Mouse (Mus musculus) G1E (cell line): ENCODE results near the gene Mmaa.

ENCODE experiments used
- CTCF ChIP-seq: IDR thresholded peaks from 2 replicates; pipeline ENCODE4 v1.5.1; 2012; ENCODE audit warnings: low read depth, low read length, inconsistent platforms, mixed read lengths
- GATA1 ChIP-seq: IDR thresholded peaks from 2 replicates; pipeline ENCODE4 v1.6.1; 2012; ENCODE audit warnings: borderline replicate concordance, low read length, inconsistent platforms, mixed read lengths
- GATA2 ChIP-seq: IDR thresholded peaks from 2 replicates; pipeline ENCODE4 v1.6.1; 2012; ENCODE audit warnings: low read depth, low read length, inconsistent platforms, borderline replicate concordance
- POLR2AphosphoS5 ChIP-seq: IDR thresholded peaks from 2 replicates; pipeline ENCODE4 v1.6.1; 2012; ENCODE audit warnings: low read depth, low read length, inconsistent platforms; ENCODE audit not compliant: insufficient replicate concordance
- TAL1 ChIP-seq: conservative IDR thresholded peaks from 2 replicates; pipeline ENCODE4 v1.6.1; 2012; ENCODE audit warnings: low read depth, low read length, inconsistent platforms, mixed read lengths

GRCm38 (mm10) chr8:79256076-79256705 lies 38.5 kb downstream of the Mmaa start:
- no peak for TF ChIP-seq TAL1
- TF ChIP-seq CTCF, result no peak
- no peak for TF ChIP-seq GATA1
- no peak for TF ChIP-seq POLR2AphosphoS5
- no peak for TF ChIP-seq GATA2
